Comparison of ENCODE assay signal across 20 mouse cellular contexts in genomic region chr2:30736236-30736635, GRCm38 (mm10).
DNase-seq lines count a peak whose midpoint lies in the region; ATAC-seq lines count a peak whose summit lies in the region.
"Had no signal": no experiment of that assay in that cellular context is flagged by ENCODE, and none has a peak within 500 bp of the region (broad histone marks: within the 10 kb centered on the region; RNA-seq: fewer than 3 reads in every experiment).

No protein-coding gene starts in this region.

- H3K4me2 ChIP-seq in neural tube, embryonic 11.5 days (ENCODE audit: low read depth) = no peak overlapping the region
- H3K4me2 ChIP-seq in hindbrain, embryonic 15.5 days = no peak overlapping the region
- no peak overlapping the region for H3K4me2 ChIP-seq in intestine, embryonic 15.5 days (replicated peaks)

- H3K36me3 ChIP-seq in heart, embryonic 10.5 days = no peaks in the 10 kb centered on the region
- no peaks in the 10 kb centered on the region for H3K36me3 ChIP-seq in neural tube, embryonic 11.5 days (ENCODE audit: control insufficient read depth, insufficient read depth, low read length)
- H3K36me3 ChIP-seq in hindbrain, embryonic 15.5 days = no peaks in the 10 kb centered on the region
- H3K36me3 ChIP-seq in intestine, embryonic 15.5 days = no peaks in the 10 kb centered on the region
- H3K36me3 ChIP-seq: G1E had no signal

- H3K27ac ChIP-seq in heart, embryonic 10.5 days = peak overlapping the region; percentile 36; the same call in 1 of the 2 replicates
- H3K27ac ChIP-seq in neural tube, embryonic 11.5 days (ENCODE audit: low read depth, low read length) = no peak overlapping the region
- H3K27ac ChIP-seq in hindbrain, embryonic 15.5 days (replicated peaks) = 0 out of 2 replicates have a peak overlapping the region, but pooled peaks have one; percentile 30
- H3K27ac ChIP-seq in intestine, embryonic 15.5 days = no peak overlapping the region
- H3K27ac ChIP-seq: heart, adult 2 months had no signal

- no peak overlapping the region for H3K4me3 ChIP-seq in heart, embryonic 10.5 days
- H3K4me3 ChIP-seq in neural tube, embryonic 11.5 days (ENCODE audit: low read depth, low read length) = no peak overlapping the region
- no peak overlapping the region for H3K4me3 ChIP-seq in hindbrain, embryonic 15.5 days
- no peak overlapping the region for H3K4me3 ChIP-seq in intestine, embryonic 15.5 days (replicated peaks)
- H3K4me3 ChIP-seq: heart, adult 2 months had no signal

- no peak for ATAC-seq in neural tube, embryonic 11.5 days (ENCODE audit: insufficient read depth, low FRiP score, low TSS enrichment)
- no peak for ATAC-seq in hindbrain, embryonic 15.5 days (ENCODE audit: low FRiP score, low read depth)
- ATAC-seq in intestine, embryonic 15.5 days = no peak

- 0 out of 2 replicates have a peak, but pooled peaks cover 2% of the 10 kb centered on the region for H3K27me3 ChIP-seq in heart, embryonic 10.5 days (ENCODE audit: insufficient read depth, poor library complexity, severe bottlenecking)
- no peaks in the 10 kb centered on the region for H3K27me3 ChIP-seq in neural tube, embryonic 11.5 days (ENCODE audit: control insufficient read depth, insufficient read depth, low read length)
- no peaks in the 10 kb centered on the region for H3K27me3 ChIP-seq in hindbrain, embryonic 15.5 days
- H3K27me3 ChIP-seq in intestine, embryonic 15.5 days (replicated peaks) = no peaks in the 10 kb centered on the region

- H3K9me3 ChIP-seq in heart, embryonic 10.5 days = no peaks in the 10 kb centered on the region
- H3K9me3 ChIP-seq in neural tube, embryonic 11.5 days (ENCODE audit: control insufficient read depth, low read length) = no peaks in the 10 kb centered on the region
- H3K9me3 ChIP-seq in hindbrain, embryonic 15.5 days = no peaks in the 10 kb centered on the region
- no peaks in the 10 kb centered on the region for H3K9me3 ChIP-seq in intestine, embryonic 15.5 days
- H3K9me3 ChIP-seq: G1E had no signal

- peaks cover 28% of the 10 kb centered on the region for H3K4me1 ChIP-seq in heart, embryonic 10.5 days
- peaks cover 8% of the 10 kb centered on the region for H3K4me1 ChIP-seq in neural tube, embryonic 11.5 days (ENCODE audit: control insufficient read depth, insufficient read depth, low read length)
- peaks cover 20% of the 10 kb centered on the region for H3K4me1 ChIP-seq in hindbrain, embryonic 15.5 days (replicated peaks)
- peaks cover 4% of the 10 kb centered on the region; the same call in 1 of the 2 replicates for H3K4me1 ChIP-seq in intestine, embryonic 15.5 days (replicated peaks)

- no peak for DNase-seq in heart, embryonic 10.5 days (ENCODE audit: low spot score)
- no peak for DNase-seq in heart, postnatal 4 days
- DNase-seq in neural tube, embryonic 11.5 days (ENCODE audit: low spot score) = peak; percentile 8
- no peak for DNase-seq in neural tube, embryonic 10.5 days (ENCODE audit: extremely low spot score, low spot score)
- DNase-seq in adrenal gland, adult (ENCODE audit: inconsistent age in 2 of 2, low spot score in 1 of 2) = no peak
- DNase-seq in heart, adult 9 months (ENCODE audit: low spot score in 2 of 2) = no peak
- DNase-seq: adrenal gland, postnatal 25 days; cerebellum, adult 2 months; gastrocnemius, postnatal 25 days; heart, adult 2 months; kidney, adult 18-20 months; kidney, postnatal 10 days; left cerebral cortex, postnatal 4 days; lung, adult 18-20 months; lung, postnatal 14 days; right cerebral cortex, postnatal 25 days; thymus, adult 18-20 months had no signal

- no peak overlapping the region for H3K9ac ChIP-seq in neural tube, embryonic 11.5 days (ENCODE audit: low read length)
- no peak overlapping the region for H3K9ac ChIP-seq in hindbrain, embryonic 15.5 days
- no peak overlapping the region for H3K9ac ChIP-seq in intestine, embryonic 15.5 days

- 68% methylated on average over 2 of the region's 2 CpGs for WGBS in heart, embryonic 10.5 days
- WGBS in neural tube, embryonic 11.5 days = 36% methylated on average over 2 of the region's 2 CpGs
- 49% methylated on average over 2 of the region's 2 CpGs for WGBS in hindbrain, embryonic 15.5 days
- 70% methylated on average over 2 of the region's 2 CpGs for WGBS in intestine, embryonic 15.5 days

Comparison
In these comparisons a context has a peak if more than half of its experiments do, and no peak if none do; other contexts are left out.
1. H3K27ac ChIP-seq: peak in heart, embryonic 10.5 days (single experiment) and hindbrain, embryonic 15.5 days (single experiment); none in neural tube, embryonic 11.5 days (single experiment) and intestine, embryonic 15.5 days (single experiment).